Mouse (Mus musculus) lung, adult 2 months (tissue): ENCODE results near the gene Slc52a3. TPM values are rescaled to one million over a fixed set of nuclear protein-coding genes. Genes with fewer than 3 reads are reported as not detected.
A peak's percentile ranks its signal among the peaks of the same experiment; 100 is the strongest.

ENCODE experiments used
- DNase-seq: peaks from one replicate; pipeline ENCODE4 v3.0.0; 2022
- H3K4me1 ChIP-seq: fragments of 200-500 bp; 2 replicates; pipeline ENCODE4 v1.6.1; 2011; ENCODE audit warnings: low read length; ENCODE audit not compliant: control insufficient read depth, insufficient read depth
- H3K4me3 ChIP-seq: fragments of 200-500 bp; replicated peaks from 2 replicates; pipeline ENCODE3; 2011; ENCODE audit warnings: low read depth, mild to moderate bottlenecking, control low read depth, low read length; ENCODE audit errors: extremely low read depth
- CTCF ChIP-seq: fragments of 200-500 bp; IDR thresholded peaks from 2 replicates; pipeline ENCODE4 v1.5.1; 2011; ENCODE audit warnings: mild to moderate bottlenecking, low read length, control low read depth; ENCODE audit not compliant: insufficient read depth
- POLR2A ChIP-seq: fragments of 200-500 bp; IDR thresholded peaks from 2 replicates; pipeline ENCODE4 v1.6.1; 2011; ENCODE audit warnings: low read depth, mild to moderate bottlenecking, control low read depth, low read length, borderline replicate concordance; ENCODE audit errors: extremely low read depth
- WGBS: fragments of 180-500 bp; shearing (Covaris S2); methylation state at CpG from one replicate; pipeline ENCODE4 v1.1.7; 2018; 5-methylcytosine and 5-hydroxymethylcytosine counted together
- polyA plus RNA-seq: library from polyadenylated mRNA; depleted of rRNA; stranded (reverse); fragments of >200 nt; gene quantifications from 2 replicates; pipeline ENCODE4 v1.2.3, GENCODE M21; 2012

The Slc52a3 gene
- polyA plus RNA-seq, 1 experiment: 34.5 TPM

- 36% methylated on average over 23 of the region's 23 CpGs for whole genome bisulfite sequencing
- H3K4me3 ChIP-seq: peak overlapping the region; percentile 59
- peaks cover 39% of the 10 kb centered on the region for H3K4me1 ChIP-seq
- TF ChIP-seq POLR2A: 0 out of 2 replicates have a peak, but pooled peaks have one; percentile 10
- TF ChIP-seq CTCF: no peak
- DNase-seq: no peak
Measured at GRCm38 (mm10) chr2:151972880-151973594, 23.3 kb upstream of the Slc52a3 start.

- WGBS: 32% methylated on average over 36 of the region's 36 CpGs
- peaks cover 41% of the 10 kb centered on the region for H3K4me1 ChIP-seq
- no peak for TF ChIP-seq CTCF
- no peak for TF ChIP-seq POLR2A
- peak; percentile 88 for DNase-seq
- H3K4me3 ChIP-seq: peak overlapping the region; percentile 59
Measured at GRCm38 (mm10) chr2:151973595-151974562, 22.4 kb upstream of the Slc52a3 start.

- TF ChIP-seq POLR2A: no peak
- no peak for TF ChIP-seq CTCF
- DNase-seq: no peak
- 92% methylated on average over 5 of the region's 5 CpGs for WGBS
- H3K4me1 ChIP-seq: peaks cover 31% of the 10 kb centered on the region
- no peak overlapping the region for H3K4me3 ChIP-seq
Measured at GRCm38 (mm10) chr2:151975295-151975694, 21.0 kb upstream of the Slc52a3 start.

GRCm38 (mm10) chr2:151976067-151976466, 20.2 kb upstream of the Slc52a3 start:
- 69% methylated on average over 3 of the region's 3 CpGs for WGBS
- Histone ChIP-seq H3K4me3 (no peak overlapping the region), H3K4me1 (peaks cover 33% of the 10 kb centered on the region)
- DNase-seq: no peak
- TF ChIP-seq POLR2A (no peak), CTCF (no peak)

- Histone ChIP-seq H3K4me3 (no peak overlapping the region), H3K4me1 (peaks cover 25% of the 10 kb centered on the region)
- 48% methylated on average over 4 of the region's 4 CpGs for WGBS
- TF ChIP-seq POLR2A (no peak), CTCF (no peak)
- DNase-seq: no peak
Measured at GRCm38 (mm10) chr2:151977689-151978440, 18.4 kb upstream of the Slc52a3 start.

- WGBS: 46% methylated on average over 6 of the region's 6 CpGs
- peaks cover 25% of the 10 kb centered on the region for H3K4me1 ChIP-seq
- TF ChIP-seq POLR2A: no peak
- TF ChIP-seq CTCF: no peak
- no peak for DNase-seq
- H3K4me3 ChIP-seq: peak overlapping the region; percentile 27
Measured at GRCm38 (mm10) chr2:151978494-151978893, 17.8 kb upstream of the Slc52a3 start.

GRCm38 (mm10) chr2:151979470-151980354, 16.6 kb upstream of the Slc52a3 start, which contains the start of gene Fam110a:
TSS of gene Fam110a (minus strand) at chr2:151980219.
- peaks cover 20% of the 10 kb centered on the region for H3K4me1 ChIP-seq
- WGBS: 1% methylated on average over 46 of the region's 46 CpGs
- DNase-seq: peak; percentile 90
- TF ChIP-seq CTCF: no peak
- peak; percentile 71; the same call in 1 of the 2 replicates for TF ChIP-seq POLR2A
- peak within 1 kb of the TSS; percentile 71 for H3K4me3 ChIP-seq

- no peak for DNase-seq
- TF ChIP-seq CTCF (no peak), POLR2A (no peak)
- H3K4me1 ChIP-seq: peaks cover 20% of the 10 kb centered on the region
- WGBS: 30% methylated on average over 3 of the region's 3 CpGs
- no peak overlapping the region for H3K4me3 ChIP-seq
Measured at GRCm38 (mm10) chr2:151980355-151980693, 16.0 kb upstream of the Slc52a3 start.

- Histone ChIP-seq H3K4me3 (no peak overlapping the region), H3K4me1 (peaks cover 19% of the 10 kb centered on the region)
- no peak for TF ChIP-seq CTCF
- no peak for TF ChIP-seq POLR2A
- WGBS: 56% methylated on average over 6 of the region's 6 CpGs
- no peak for DNase-seq
Measured at GRCm38 (mm10) chr2:151981268-151981667, 15.0 kb upstream of the Slc52a3 start.
